Mouse (Mus musculus) thymus, adult 2 months (tissue): Measurements from ENCODE around the gene Trpm6.

Experiments used
- CTCF ChIP-seq: fragments of 200-500 bp; IDR thresholded peaks from 2 replicates; pipeline ENCODE4 v1.5.1; 2012; ENCODE audit warnings: mild to moderate bottlenecking, control low read depth, low read length, moderate library complexity, borderline replicate concordance; ENCODE audit not compliant: control insufficient read depth, poor library complexity, insufficient read depth; ENCODE audit errors: extremely low read depth
- POLR2A ChIP-seq: fragments of 200-500 bp; IDR thresholded peaks from 2 replicates; pipeline ENCODE4 v1.6.1; 2012; ENCODE audit warnings: mild to moderate bottlenecking, low read length, control low read depth, moderate library complexity; ENCODE audit not compliant: control insufficient read depth, poor library complexity, insufficient read depth; ENCODE audit errors: extremely low read depth

DNA sequence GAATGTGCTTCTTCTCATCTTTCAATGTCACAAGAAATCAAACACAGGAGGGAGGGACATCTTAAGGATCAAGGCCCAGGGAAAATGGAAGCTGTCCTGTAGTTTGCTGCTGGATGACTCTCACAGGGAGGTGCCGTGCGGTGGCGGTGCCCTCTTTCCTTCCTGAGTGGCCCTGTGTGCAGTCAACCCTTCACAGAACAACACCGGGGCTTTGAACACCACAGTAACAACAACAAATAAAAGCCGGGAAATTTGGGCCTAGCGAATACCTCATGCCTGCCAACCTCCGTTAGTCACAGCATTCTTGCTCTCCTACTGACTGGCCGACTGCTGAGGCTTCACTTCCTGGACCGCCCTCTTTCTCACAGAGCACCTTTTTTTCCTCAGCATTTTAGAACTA is 9.1 kb downstream of the Trpm6 start:
- TF ChIP-seq CTCF (no peak), POLR2A (no peak)
